Comparison of ENCODE assay signal across 18 mouse cellular contexts in the genomic region with DNA sequence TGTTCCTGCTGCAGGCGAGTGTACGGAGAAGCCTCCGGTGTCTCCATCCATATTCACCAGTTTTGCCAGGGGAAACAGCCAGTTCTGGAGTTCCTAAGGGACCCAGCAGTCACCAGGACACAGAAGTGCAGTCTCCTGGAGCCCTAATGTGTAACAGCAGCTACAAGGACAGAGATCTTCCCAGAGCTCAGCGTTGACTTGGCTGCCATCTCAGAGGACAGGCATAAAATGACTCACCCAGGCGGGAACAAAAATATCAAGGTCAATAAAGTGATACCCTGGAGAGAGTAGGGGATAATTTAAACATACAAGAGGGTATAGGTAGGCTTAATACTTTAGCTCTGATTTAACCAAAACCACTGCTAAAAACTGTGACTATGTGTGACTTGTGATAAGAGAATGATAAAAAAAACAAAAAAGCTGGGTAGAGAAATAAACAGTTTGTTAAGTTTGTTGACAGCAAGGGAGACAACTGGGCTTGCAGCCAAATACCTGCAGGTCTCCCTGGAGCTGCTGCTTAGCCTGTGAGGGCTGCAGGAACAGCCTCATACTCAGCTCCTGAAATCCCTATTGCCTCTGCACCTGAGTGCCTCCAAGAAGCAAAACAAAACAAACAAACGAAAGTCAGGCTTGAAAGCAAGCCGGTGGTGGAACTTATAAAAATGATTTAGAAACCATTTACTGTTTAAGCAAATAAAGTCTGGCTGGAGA. TPM values are rescaled to one million over a fixed set of nuclear protein-coding genes. Genes with fewer than 3 reads are reported as not detected.
DNase-seq lines count a peak whose midpoint lies in the region; ATAC-seq lines count a peak whose summit lies in the region.
"Had no signal": no experiment of that assay in that cellular context is flagged by ENCODE, and none has a peak within 500 bp of the region (broad histone marks: within the 10 kb centered on the region; RNA-seq: fewer than 3 reads in every experiment).

No protein-coding gene starts in this region.

- ATAC-seq in midbrain, embryonic 14.5 days (ENCODE audit: low FRiP score, low TSS enrichment), result no peak
- ATAC-seq: forebrain, postnatal 0 days; inflammation-experienced regulatory T-cells, adult 6 months; liver, embryonic 12.5 days; lung, postnatal 0 days had no signal

- no peaks in the 10 kb centered on the region for H3K9me3 ChIP-seq in midbrain, embryonic 14.5 days (ENCODE audit: control insufficient read depth, low read length)
- H3K9me3 ChIP-seq in midbrain, embryonic 10.5 days (replicated peaks), result no peaks in the 10 kb centered on the region
- H3K9me3 ChIP-seq: liver, embryonic 12.5 days had no signal

- no peaks in the 10 kb centered on the region for H3K4me1 ChIP-seq in midbrain, embryonic 14.5 days (ENCODE audit: control insufficient read depth, insufficient read depth, low read length)
- H3K4me1 ChIP-seq in midbrain, embryonic 10.5 days, result no peaks in the 10 kb centered on the region
- H3K4me1 ChIP-seq: liver, embryonic 12.5 days had no signal

- no peak overlapping the region for H3K9ac ChIP-seq in midbrain, embryonic 14.5 days (replicated peaks; ENCODE audit: low read length)
- H3K9ac ChIP-seq: forebrain, postnatal 0 days; liver, embryonic 12.5 days had no signal

- no peak overlapping the region for H3K4me2 ChIP-seq in midbrain, embryonic 14.5 days (ENCODE audit: low read length)
- H3K4me2 ChIP-seq: liver, embryonic 12.5 days; midbrain, embryonic 11.5 days had no signal

- DNase-seq in cerebellum, postnatal 10 days, result peak; percentile 38 to 40
- no peak for DNase-seq in cerebellum, adult 9-10 months
- DNase-seq in heart, postnatal 4 days, result peak; percentile 19
- DNase-seq in heart, adult 8-10 months (ENCODE audit: low spot score), result no peak
- DNase-seq in midbrain, embryonic 14.5 days, result peak; percentile 30
- DNase-seq in midbrain, embryonic 10.5 days (ENCODE audit: low spot score), result no peak
- DNase-seq in adrenal gland, postnatal 14 days, result peak; percentile 38
- DNase-seq in layer of hippocampus, adult 11-12 months (ENCODE audit: low spot score), result no peak
- DNase-seq: embryo, embryonic 11 days; forebrain, postnatal 0 days; gastrocnemius, postnatal 10 days; layer of hippocampus, adult 9-11 months had no signal

- H3K27me3 ChIP-seq in midbrain, embryonic 14.5 days (ENCODE audit: control insufficient read depth, insufficient read depth, low read length), result no peaks in the 10 kb centered on the region
- H3K27me3 ChIP-seq in midbrain, embryonic 10.5 days (ENCODE audit: low read depth, poor library complexity, severe bottlenecking), result no peaks in the 10 kb centered on the region
- H3K27me3 ChIP-seq: liver, embryonic 12.5 days had no signal

- no peak overlapping the region for H3K27ac ChIP-seq in midbrain, embryonic 14.5 days (replicated peaks; ENCODE audit: low read depth, low read length)
- no peak overlapping the region for H3K27ac ChIP-seq in midbrain, embryonic 10.5 days (replicated peaks)
- H3K27ac ChIP-seq: liver, embryonic 12.5 days had no signal

- H3K4me3 ChIP-seq in midbrain, embryonic 14.5 days (replicated peaks; ENCODE audit: low read depth, low read length), result no peak overlapping the region
- H3K4me3 ChIP-seq in midbrain, embryonic 10.5 days, result no peak overlapping the region
- H3K4me3 ChIP-seq: erythroblast, embryonic 14.5 days; liver, embryonic 12.5 days had no signal

- WGBS in midbrain, embryonic 14.5 days, result 77% methylated on average over 7 of the region's 7 CpGs
- WGBS in midbrain, embryonic 10.5 days, result 83% methylated on average over 7 of the region's 7 CpGs

- no peaks in the 10 kb centered on the region for H3K36me3 ChIP-seq in midbrain, embryonic 14.5 days (ENCODE audit: control insufficient read depth, insufficient read depth, low read length)
- no peaks in the 10 kb centered on the region for H3K36me3 ChIP-seq in midbrain, embryonic 10.5 days
- H3K36me3 ChIP-seq: liver, embryonic 12.5 days had no signal

RNA-seq across cellular contexts. Expression of a gene that starts 39.4 kb away (rescaled TPM):
- total RNA-seq in heart, postnatal 4 days (2021), result 1 to 10 TPM; 3.4 to 3.6 TPM
- total RNA-seq in heart, adult 8-10 months (2022), result under 1 TPM; 0.20 to 0.35 (median 0.28) TPM
- 4.1 and 4.7 TPM in 2 replicates for polyA plus RNA-seq in midbrain, embryonic 14.5 days (2014; fragmentation: Nextera tagmentation; extraction: Ambion mirVana)
- polyA plus RNA-seq in midbrain, embryonic 10.5 days (2016; fragmentation: Nextera tagmentation; extraction: Ambion mirVana), result 0.16 and 0.20 TPM in 2 replicates
- 0.75 and 1.1 TPM in 2 replicates for total RNA-seq in adrenal gland, postnatal 14 days (2021)
- polyA plus RNA-seq: erythroblast, embryonic 14.5 days; inflammation-experienced regulatory T-cells, adult 6 months; thymus, postnatal 0 days had no signal

Comparison
In these comparisons a context has a peak if more than half of its experiments do, and no peak if none do; other contexts are left out.
1. DNase-seq: peak in cerebellum, postnatal 10 days (2 of 2), heart, postnatal 4 days (single experiment), midbrain, embryonic 14.5 days (single experiment) and adrenal gland, postnatal 14 days (single experiment); none in cerebellum, adult 9-10 months (single experiment), heart, adult 8-10 months (single experiment), midbrain, embryonic 10.5 days (single experiment) and layer of hippocampus, adult 11-12 months (single experiment).